Mouse (Mus musculus) left cerebral cortex, adult 9 months (tissue): ENCODE data around the gene Defa20.
"Not testable (repeated sequence)": the region's sequence is repeated elsewhere in the genome, so short reads cannot be mapped to it uniquely, and the experiment has no call there.

Source experiments
- DNase-seq, 2 experiments: peaks; one replicate each; pipeline ENCODE4 v3.0.0; 2022; ENCODE audit warnings: low spot score in 2 of 2

Defa20 gene

DNA sequence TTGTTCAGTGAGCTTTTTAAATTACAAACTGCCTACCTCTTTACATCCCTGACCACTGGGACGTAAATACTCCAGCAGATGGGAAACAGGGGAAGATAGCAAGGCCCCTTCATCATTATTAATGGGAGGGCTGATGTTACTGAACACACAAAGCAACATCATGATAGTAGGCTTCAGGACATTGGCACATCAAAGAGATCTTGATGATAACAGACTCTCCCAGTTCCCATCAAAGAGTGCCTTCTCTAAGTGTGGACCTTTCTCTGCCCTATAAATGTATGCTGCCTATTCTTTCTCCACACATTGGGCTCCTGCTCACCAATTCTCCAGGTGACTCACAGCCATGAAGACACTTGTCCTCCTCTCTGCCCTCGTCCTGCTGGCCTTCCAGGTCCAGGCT is at the start of gene Defa20:
Gene Defa20, plus strand, starts transcription at position 301 of the 400 bp plus-strand sequence.
- DNase-seq, result not testable (repeated sequence)

DNA sequence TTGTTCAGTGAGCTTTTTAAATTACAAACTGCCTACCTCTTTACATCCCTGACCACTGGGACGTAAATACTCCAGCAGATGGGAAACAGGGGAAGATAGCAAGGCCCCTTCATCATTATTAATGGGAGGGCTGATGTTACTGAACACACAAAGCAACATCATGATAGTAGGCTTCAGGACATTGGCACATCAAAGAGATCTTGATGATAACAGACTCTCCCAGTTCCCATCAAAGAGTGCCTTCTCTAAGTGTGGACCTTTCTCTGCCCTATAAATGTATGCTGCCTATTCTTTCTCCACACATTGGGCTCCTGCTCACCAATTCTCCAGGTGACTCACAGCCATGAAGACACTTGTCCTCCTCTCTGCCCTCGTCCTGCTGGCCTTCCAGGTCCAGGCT is 19.7 kb downstream of the Defa20 start, which contains the start of gene Defa32:
Gene Defa32, plus strand, starts transcription at position 301 of the 400 bp plus-strand sequence.
- DNase-seq, result not testable (repeated sequence)
